Mouse (Mus musculus) naive thymus-derived CD4-positive, alpha-beta T cell, adult 2 months (primary cell): ENCODE results near the gene Ppfia4.

Experiments used
- DNase-seq: peaks from one replicate; pipeline ENCODE4 v3.0.0-alpha.2; 2011; ENCODE audit warnings: low read depth

Ppfia4 gene

DNA sequence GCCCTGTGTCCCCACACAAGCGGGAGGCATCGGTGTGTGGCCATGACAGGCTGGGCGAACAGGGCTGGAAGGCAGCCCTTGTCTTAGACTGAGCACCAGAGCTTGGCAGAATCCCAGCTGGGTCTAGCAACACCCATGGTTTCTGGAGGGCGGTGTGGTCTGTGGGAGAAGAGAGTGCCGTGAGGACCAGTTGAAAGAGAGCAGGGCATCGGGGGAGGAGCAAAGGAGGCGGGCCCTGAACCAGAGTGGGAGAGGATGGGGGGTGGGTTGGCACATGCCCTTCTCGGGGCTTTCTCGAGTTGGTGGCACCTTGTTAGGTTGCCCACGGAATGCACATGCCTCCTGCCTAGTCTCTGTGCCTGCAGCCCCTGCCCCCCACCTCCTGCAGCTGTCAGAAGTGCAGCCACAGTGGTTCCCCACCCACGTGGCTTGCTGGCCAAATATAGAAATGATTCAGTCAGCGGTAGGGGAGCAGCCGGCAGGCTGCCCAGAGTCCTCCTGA, at the start of gene Ppfia4:
TSS of gene Ppfia4 (minus strand) at position 159 of the 502 bp plus-strand sequence.
- peak; percentile 19 for DNase-seq

- peak; percentile 30 for DNase-seq
These were observed 49.3 kb upstream of the Ppfia4 start for GRCm38 (mm10) chr1:134381795-134382625.

DNA sequence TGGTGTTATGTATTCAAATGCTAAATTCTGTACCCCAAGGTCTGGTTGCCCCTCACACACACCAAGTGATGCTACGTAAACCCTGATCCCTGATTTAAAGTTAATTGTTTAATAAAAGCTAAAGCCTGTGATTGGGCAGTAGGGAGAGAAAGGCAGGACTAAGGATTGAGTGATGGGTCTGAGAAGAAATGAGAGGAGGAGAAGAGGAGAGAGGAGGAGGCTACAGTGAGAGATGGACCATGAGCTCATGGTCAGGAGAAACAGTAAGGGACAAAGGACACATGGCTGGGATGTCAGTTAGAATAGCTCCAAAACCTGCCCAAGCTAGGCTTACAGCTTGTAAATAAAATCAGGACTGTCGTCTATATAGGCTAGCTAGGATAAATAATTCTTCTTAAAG, 48.3 kb upstream of the Ppfia4 start:
- no peak for DNase-seq

GRCm38 (mm10) chr1:134374124-134374523, 41.4 kb upstream of the Ppfia4 start:
- no peak for DNase-seq

- DNase-seq, result peak; percentile 65
These were observed 36.1 kb upstream of the Ppfia4 start for GRCm38 (mm10) chr1:134368777-134369337.

- DNase-seq, result no peak
These were observed 32.8 kb upstream of the Ppfia4 start for GRCm38 (mm10) chr1:134365491-134365890.

DNA sequence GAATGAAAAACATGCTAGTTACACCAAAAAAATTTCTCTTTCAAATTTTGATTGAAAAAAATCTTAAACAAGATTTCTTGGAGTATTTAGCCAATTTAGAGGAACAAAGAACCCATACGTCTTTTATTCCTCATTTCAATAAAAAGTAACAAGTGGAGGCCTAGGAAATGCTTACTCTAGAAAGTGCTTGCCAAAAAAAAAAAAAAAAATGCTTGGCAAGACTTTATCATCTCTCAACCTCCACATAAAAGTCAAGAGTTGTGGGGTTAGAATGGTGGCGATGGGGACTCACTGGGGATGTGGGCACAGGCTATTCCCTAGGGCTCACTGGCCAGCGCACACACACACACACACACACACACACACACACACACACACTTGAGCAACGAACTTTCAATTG, 30.5 kb upstream of the Ppfia4 start:
- no peak for DNase-seq

- DNase-seq, result peak; percentile 96
These were observed 29.1 kb upstream of the Ppfia4 start, which contains the start of gene Tmem183a for GRCm38 (mm10) chr1:134361857-134362212. Gene Tmem183a, minus strand, starts transcription at chr1:134361979.

DNA sequence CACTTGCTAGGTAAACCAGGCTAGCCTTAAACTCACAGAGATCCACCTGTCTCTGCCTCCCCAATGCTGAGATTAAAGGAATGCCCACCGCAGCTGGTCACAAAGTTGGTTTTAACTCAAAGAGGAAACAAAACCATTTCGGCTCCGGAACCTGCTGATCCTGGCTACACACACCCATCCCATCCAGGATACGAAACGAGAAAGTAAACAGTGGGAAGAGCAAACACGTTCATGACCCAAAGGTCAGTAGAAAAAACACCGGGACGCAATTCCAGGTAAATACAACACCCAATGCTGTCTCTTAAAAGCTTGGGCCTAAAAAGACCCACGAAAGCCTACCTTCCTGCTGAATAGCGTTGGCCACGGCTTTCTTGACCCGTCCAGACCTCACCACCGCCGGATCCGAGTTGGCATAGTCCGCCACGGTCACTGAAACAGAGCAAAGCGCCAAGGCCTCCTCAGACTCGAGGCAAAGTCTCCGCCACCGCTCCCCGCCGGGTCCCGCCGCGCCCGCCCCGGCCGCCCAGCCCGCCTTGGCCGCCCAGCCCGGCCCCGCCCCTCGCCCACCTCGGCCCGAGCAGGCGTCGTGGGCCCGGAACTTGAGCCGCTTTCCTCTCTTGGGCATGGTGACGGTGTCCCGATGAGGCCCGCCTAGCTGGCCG, 28.6 kb upstream of the Ppfia4 start:
- DNase-seq, result peak; percentile 38

GRCm38 (mm10) chr1:134360656-134361055, 27.9 kb upstream of the Ppfia4 start:
- DNase-seq, result no peak

GRCm38 (mm10) chr1:134357461-134357860, 24.7 kb upstream of the Ppfia4 start:
- no peak for DNase-seq

GRCm38 (mm10) chr1:134353326-134353725, 20.6 kb upstream of the Ppfia4 start:
- no peak for DNase-seq

DNA sequence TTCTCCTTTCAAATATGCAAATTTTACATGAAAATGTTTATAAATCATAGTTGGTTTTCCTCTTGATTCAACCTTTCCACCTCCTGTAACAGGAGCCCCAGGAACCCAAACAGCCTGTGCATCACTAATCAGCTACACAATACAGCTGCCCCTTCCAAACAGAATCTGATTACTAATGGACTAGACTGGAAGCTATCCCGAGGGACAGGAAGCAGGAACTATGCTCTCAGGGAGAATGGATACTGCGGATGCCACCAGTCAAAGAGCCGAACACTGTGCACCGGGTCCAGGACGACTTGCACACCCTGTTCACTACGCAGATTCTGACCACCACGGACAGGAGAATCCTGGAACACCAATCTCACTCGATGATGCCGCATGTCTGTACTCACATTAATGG, 15.1 kb upstream of the Ppfia4 start:
- no peak for DNase-seq

GRCm38 (mm10) chr1:134345075-134345474, 12.3 kb upstream of the Ppfia4 start:
- no peak for DNase-seq

DNA sequence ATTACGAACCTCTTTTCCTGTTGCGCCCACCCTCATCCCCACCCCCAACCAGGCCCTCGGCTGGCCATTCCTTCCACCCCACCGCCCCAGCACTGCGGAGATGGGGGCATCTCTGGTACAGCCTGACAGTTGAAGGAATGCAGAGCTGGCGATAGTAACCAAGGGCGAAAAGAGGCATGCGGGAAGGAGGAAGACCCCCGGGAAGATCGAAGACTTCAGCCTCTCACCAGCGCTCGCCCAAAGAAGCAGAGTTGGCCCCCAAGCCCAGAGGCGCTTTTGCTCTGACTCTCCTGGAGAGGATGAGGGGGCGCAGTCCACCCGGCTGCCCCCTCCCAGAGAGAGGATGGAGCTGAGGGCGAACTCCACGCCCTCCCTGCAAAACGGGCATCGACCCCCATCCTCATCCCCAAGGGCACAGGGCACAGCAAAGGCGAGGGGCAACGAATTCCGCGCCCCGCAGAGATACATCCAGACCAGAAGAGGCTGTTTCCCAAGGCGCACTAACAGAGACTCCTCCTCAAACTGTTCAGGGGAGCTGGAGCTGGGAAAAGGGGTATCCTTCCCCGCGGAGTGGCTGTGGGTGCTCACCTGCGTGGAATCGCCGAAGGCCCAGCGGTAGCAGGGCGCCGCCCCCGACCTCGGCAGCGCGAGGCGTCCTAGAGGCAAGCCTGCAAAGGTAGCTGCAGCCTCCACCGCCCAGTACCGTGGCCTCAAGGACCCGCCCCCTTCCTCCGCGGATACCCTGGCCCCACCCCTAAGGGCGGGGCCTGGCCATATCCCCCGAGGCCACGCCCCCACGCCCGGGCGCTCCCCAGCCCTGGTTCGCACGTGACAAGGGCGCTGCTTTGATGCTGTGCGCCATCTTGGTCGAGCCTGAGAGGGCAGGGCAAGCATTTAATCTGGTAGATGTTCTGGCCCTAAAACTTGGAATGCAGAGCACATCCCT, 11.6 kb upstream of the Ppfia4 start:
- DNase-seq, result peak; percentile 76

DNA sequence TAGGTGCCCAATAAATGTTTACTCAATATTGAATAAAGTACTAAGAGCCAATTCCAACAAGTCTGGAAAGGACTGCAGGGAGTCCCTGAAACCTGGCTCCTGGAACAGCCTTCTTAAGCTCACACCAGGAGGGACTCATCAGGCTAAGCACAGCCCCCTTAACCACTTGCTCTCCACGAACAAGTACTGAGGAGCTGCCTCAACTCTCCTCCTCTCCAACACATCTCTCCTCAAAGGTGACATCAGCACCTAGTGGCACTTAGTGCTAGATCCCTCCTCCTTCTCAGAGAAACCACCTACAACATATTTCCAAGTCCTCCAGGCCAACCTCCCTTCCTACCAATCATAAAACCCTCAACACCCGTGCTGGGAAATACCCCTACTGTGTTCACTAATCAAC, 10.8 kb upstream of the Ppfia4 start:
- no peak for DNase-seq

GRCm38 (mm10) chr1:134342781-134343310, 10.1 kb upstream of the Ppfia4 start:
- DNase-seq, result no peak

- no peak for DNase-seq
These were observed 9.5 kb upstream of the Ppfia4 start for GRCm38 (mm10) chr1:134342278-134342664.

GRCm38 (mm10) chr1:134341641-134342277, 9.0 kb upstream of the Ppfia4 start:
- no peak for DNase-seq

DNA sequence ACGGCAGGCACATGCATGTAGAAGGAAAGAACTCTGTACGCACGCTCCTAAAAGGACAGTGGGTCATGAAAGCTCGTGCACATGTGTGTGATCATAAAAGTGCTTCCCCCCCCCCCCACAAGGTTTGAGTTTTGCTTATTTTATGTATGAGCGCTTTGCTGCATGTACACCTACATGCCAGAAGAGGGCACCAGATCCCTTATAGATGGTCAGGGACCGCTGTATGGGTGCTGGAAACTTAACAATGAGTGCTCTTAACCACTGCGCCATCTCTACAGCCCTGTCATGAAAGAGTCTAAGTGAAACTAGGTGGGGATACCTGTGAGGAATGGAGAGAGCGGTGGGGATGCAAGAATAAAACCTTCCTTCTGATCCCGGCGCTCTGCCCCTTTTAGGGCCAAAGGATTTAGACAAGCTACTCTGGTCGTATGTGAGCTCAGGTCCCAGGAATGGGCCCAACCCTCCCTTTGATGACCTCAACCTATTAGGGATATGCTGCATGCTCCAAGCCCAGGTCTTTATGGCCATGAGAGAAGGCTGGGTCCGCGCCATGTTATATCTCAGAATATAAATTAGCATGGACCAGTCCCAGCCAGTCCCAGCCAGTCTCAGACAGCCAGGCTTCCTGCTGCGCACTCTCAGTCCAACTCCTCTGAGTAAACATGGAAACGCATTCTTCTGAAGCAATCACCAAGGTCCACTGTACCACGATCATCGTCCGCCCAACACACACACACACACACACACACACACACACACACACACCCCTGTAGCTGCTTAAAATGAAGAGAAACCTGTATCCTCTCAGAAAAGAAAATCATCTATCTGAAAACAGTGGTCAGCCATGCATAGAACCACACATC, 7.3 kb upstream of the Ppfia4 start:
- no peak for DNase-seq
